Mouse (Mus musculus) 3134 (cell line): ENCODE data around the gene Polr2f.

Experiments used
- DNase-seq: peaks from one replicate; pipeline ENCODE4 v3.0.0-alpha.2; 2011; ENCODE audit warnings: low spot score; ENCODE audit not compliant: insufficient read length; ENCODE audit errors: extremely low read depth

Gene Polr2f

DNA sequence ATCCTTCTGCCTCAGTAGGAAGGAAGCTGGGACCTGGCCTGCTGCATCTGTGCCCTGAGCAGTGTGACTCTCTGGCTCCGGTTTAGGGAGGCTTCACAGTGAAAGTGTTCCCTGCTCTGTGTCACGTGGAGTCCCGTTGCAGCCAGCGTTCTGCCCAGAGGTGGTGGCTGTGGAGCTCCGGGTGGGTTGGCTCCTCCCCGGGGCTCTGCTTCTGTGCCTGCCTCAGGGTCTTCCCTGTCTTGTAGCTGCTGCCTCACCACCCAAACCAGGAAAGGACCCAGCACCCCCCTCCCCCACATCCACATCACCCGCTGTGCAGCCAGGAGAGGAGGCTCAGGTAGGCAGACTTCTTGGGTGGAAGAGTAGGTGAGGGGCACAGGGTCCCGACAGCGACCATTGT is 21.3 kb upstream of the Polr2f start:
- DNase-seq, result no peak

- no peak for DNase-seq
These were observed 18.7 kb upstream of the Polr2f start for GRCm38 (mm10) chr15:79122119-79122518.

DNA sequence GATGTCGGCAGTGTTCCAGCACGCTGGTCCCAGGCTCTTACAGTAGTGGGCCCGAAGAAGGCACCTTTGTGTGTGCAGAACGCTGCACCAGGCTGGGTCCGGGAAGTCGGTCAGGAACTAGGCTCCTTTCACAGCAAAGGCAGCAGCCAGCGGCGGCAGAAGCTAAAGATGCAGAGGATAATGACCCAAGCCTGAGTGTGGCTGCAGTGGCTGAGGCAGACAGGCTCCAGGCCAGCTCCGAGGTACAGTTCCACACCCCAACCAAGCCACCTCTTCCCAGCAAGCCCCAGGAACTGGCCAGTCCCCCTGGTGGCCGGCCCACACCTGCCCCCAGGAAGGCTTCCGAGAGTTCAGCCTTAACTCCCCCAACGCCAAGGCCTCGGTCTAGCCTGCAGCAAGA is 18.3 kb upstream of the Polr2f start:
- no peak for DNase-seq

- no peak for DNase-seq
These were observed 17.1 kb upstream of the Polr2f start for GRCm38 (mm10) chr15:79123751-79124150.

DNA sequence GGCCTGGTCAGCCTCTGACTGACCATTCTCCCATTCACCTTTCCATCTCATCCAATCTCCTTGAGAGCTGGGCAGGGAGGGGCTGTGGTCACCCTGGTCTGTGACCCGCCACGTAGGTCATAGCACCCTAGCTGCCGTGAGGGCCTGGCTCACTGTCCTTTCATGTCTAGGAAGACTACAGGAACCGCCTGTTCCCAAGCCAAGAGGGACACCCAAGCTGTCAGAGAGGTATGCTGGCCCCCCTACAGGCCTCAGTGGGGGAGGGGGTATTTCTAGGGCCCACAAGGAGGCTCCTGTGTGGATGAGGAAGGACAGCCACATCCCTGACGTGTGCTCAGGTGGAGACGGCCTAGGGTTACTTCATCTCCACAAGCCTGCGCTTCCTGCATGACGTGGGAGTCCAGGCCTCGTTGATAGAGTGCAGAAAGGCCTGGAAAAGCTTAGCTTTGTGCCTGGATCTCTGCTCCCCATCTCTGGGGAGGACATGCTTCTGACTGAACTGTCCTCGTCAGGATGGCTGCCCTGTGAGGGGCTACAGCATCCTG is 16.4 kb upstream of the Polr2f start:
- DNase-seq, result no peak

- no peak for DNase-seq
These were observed 14.4 kb upstream of the Polr2f start for GRCm38 (mm10) chr15:79126217-79126932.

DNA sequence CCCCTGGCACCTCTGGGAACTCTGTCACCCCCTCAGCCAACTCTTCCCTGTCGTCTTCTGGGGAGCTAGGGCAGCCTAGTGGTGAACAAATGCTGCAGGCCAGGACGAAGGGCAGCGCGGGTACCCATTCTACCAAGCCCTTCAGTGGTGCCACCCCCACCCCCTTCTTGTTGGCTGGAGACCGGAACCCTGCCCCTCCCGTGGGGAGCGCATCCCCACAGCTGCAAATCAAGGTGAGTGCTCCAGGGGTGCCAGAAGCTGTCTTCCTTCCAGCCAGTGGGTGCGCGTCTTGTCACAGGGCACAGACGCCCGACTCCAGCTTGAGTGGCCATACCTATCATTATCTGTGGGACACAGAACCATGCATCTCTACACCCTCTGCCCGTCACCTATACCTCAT is 13.7 kb upstream of the Polr2f start:
- no peak for DNase-seq

DNA sequence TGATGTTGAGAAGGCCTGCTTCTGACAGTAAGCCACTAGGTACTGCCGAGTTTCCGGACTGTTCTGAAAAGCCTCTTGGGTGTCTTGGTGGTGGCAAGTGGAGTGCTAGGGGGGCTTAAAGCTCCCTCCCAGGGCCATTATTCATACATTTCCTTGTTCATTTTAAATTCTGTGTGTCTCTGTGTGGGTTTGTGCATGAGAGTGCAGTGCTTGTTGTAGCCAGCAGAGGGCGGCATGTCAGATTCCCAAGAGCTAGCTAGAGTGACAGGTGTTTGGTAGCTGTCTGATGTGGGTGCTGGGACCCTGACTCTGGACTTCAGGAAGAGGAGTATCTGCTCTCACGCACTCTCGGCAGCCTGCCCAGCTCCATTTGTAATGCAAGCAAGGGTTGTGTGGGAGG is 12.6 kb upstream of the Polr2f start:
- no peak for DNase-seq

- DNase-seq, result no peak
These were observed 11.5 kb upstream of the Polr2f start for GRCm38 (mm10) chr15:79129311-79129710.

GRCm38 (mm10) chr15:79130782-79131181 is 10.0 kb upstream of the Polr2f start:
- peak; percentile 43 for DNase-seq

- DNase-seq, result peak; percentile 81
These were observed 9.4 kb upstream of the Polr2f start for GRCm38 (mm10) chr15:79131442-79131841.

DNA sequence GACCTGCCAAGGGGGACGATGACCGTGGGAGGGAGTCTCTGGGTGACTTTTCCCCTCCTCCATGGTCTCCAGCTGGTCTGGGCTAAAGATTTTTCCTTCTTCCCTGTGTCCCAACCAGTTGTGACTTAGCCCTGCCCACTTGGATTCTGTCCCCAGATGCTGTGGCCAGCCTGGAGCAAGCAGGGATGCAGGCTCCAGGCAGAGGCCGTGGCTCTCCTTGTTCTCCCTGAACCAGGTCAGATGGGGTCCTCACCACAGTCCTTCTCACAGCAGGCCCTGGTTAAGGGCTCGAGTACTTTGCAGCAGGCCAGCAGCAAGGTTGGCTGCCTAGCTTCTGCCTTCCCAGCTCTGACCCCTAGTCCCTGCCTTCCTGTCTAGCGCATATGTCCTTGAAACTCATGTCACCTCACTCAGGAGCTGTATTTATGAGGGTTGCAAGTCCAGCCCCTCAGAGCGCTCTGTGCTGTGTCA is 7.6 kb upstream of the Polr2f start:
- DNase-seq, result no peak

DNA sequence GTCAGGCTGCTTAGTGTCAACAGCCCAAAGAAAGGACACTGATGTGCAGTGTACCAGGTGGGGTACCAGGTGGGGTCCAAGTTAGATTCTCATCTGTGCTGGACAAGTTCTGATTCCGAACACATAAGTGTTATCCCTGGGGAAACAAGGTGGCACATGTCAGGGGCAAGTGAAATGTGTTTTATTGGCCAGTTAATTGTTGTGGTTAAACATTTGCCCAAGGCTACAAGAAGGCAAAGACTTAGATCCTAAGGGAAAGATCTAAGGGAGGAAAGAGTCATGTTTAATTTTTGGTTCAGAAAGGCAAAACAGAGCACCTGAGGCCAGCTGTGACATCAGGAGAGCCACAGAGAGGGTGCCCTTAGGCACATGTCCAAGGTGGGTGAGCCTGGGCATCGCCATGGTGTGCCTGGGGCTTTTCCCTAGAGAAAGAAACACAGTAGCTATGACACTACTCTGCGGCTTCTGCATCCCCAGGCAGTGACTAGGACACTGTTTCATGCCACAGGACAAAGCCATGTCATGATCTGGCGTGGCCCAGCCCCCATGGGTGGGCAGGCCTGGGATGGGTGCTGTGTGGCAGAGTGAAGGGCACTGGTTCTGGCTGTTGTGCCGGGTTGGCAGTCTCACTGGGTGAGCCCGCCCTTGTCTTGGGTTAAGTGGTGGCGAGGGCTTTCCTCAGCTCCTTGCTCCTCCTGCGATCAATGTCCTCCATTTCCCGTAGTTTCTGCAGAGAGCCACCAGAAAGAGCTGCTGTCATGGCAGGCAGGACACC is 6.1 kb upstream of the Polr2f start:
- no peak for DNase-seq

- DNase-seq, result no peak
These were observed 5.5 kb upstream of the Polr2f start for GRCm38 (mm10) chr15:79135332-79135731.

DNA sequence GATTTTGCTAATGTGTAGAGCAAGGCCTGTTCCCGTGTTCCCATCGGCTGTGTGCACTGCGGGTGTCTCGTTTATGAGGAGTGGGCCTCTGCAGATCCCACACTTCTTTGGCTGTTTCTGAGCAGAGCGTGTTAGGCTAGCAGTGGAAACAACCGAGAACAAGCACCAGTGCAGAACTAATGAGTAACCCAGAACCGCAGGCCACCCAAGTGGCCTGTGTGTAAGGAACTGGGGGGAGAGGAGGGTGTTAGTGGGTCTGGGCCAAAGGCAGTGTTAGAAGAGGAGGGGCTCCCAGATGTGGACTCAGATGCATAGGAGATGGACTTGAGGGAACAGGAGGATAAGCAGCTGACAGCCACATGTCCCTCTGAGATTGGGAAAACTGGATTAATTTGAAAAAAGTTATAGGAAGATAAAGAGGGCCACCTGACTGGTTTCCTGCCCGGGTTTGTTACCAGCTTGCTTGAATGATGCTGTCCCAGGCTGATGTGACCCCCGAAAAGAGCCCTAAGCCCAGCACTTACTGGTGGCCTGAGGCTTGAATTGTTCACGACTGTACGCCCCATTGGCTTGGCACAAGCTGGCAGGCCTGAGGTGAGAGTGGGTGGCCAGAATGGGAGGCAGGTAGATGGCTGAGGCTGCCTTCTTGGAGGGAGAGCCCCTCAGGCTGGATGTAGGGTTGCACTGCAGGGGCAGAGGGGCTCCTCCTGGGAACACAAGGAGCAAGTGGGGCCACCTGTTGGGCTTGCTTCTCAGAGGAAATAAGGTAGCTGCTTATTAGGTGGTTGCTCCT is 4.8 kb upstream of the Polr2f start:
- DNase-seq, result no peak

GRCm38 (mm10) chr15:79139640-79140039 is 1.2 kb upstream of the Polr2f start:
- no peak for DNase-seq

DNA sequence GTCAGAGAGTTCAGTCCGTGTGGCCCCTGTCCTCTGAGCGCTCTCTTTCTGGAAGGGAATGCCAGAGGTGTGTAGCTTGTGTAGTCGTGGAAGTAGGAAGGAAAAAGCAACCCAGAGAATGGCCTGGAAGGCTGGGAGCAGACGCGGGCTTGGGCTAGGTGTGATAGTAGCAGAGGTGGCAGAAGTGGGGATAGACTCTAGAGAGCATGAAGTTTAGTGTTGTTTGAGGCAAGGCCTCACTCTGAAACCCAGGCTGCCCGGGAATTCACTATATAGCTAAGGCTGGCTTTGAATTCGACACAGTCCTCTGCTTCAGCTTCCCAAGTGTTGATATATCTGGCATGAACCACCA is 733 bp downstream of the Polr2f start:
- no peak for DNase-seq

- no peak for DNase-seq
These were observed 2.5 kb downstream of the Polr2f start for GRCm38 (mm10) chr15:79143316-79143715.

DNA sequence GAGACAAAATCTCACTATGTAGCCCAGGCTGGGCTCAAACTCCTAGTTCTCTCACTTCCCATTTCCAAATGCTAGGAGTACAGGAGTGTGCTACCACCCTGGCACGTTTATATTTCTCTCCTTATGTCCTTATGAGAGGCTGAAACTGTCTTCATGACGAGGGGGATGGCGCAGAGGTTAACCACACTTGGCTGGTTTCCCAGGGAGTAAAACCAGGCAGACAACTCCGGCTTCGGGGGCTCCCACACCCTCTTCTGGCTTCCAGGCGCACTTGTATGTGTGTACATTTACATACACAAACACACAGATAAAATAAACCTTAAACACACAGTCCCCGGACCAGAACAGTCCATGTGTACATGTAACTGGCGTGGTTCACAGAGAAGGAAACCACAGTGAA is 3.2 kb downstream of the Polr2f start:
- no peak for DNase-seq

GRCm38 (mm10) chr15:79145522-79145921 is 4.7 kb downstream of the Polr2f start:
- no peak for DNase-seq

DNA sequence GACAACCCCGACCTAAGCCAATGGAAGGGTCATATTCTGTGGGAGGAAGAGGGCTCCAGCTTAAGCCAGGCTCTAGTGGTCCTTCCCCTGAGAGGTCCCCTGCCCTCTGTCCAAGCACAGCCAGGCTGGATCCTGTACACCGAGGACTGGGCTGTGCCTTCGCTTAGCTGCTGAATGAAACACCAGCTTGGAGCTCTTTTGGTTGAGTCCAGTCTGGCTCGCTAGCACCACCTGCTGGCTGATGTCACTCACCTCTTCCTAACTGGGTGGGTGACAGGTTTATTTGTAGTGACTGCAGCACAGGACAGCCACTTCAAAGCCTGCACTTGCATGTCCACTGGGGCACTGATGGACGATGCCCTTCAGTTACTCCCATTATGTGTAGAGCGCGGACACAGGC is 7.7 kb downstream of the Polr2f start:
- DNase-seq, result peak; percentile 58
